Mouse (Mus musculus) cerebellum, adult 11 months (tissue): ENCODE data around the gene Gdpd5.

Experiments used
- DNase-seq: peaks from one replicate; pipeline ENCODE4 v3.0.0; 2022

The Gdpd5 gene

GRCm38 (mm10) chr7:99407598-99407997, 26.4 kb downstream of the Gdpd5 start:
- DNase-seq, result no peak

- no peak for DNase-seq
These were observed 28.4 kb downstream of the Gdpd5 start for GRCm38 (mm10) chr7:99409441-99410222.

- DNase-seq, result no peak
These were observed 29.1 kb downstream of the Gdpd5 start for GRCm38 (mm10) chr7:99410315-99410714.

- no peak for DNase-seq
These were observed 30.0 kb downstream of the Gdpd5 start for GRCm38 (mm10) chr7:99411047-99411779.

- no peak for DNase-seq
These were observed 33.8 kb downstream of the Gdpd5 start for GRCm38 (mm10) chr7:99415045-99415444.

- no peak for DNase-seq
These were observed 38.1 kb downstream of the Gdpd5 start for GRCm38 (mm10) chr7:99419311-99419710.

GRCm38 (mm10) chr7:99421006-99421405, 39.8 kb downstream of the Gdpd5 start:
- no peak for DNase-seq

- DNase-seq, result no peak
These were observed 43.4 kb downstream of the Gdpd5 start for GRCm38 (mm10) chr7:99424538-99425155.

- no peak for DNase-seq
These were observed 44.5 kb downstream of the Gdpd5 start for GRCm38 (mm10) chr7:99425706-99426105.

GRCm38 (mm10) chr7:99427031-99427430, 45.8 kb downstream of the Gdpd5 start:
- no peak for DNase-seq

GRCm38 (mm10) chr7:99427987-99428386, 46.8 kb downstream of the Gdpd5 start:
- DNase-seq, result no peak

GRCm38 (mm10) chr7:99428836-99429235, 47.6 kb downstream of the Gdpd5 start:
- DNase-seq, result no peak

GRCm38 (mm10) chr7:99429786-99430185, 48.6 kb downstream of the Gdpd5 start:
- DNase-seq, result no peak

GRCm38 (mm10) chr7:99430246-99430645, 49.0 kb downstream of the Gdpd5 start:
- no peak for DNase-seq

- no peak for DNase-seq
These were observed 51.0 kb downstream of the Gdpd5 start for GRCm38 (mm10) chr7:99432248-99432647.

- no peak for DNase-seq
These were observed 51.6 kb downstream of the Gdpd5 start for GRCm38 (mm10) chr7:99432863-99433262.

- no peak for DNase-seq
These were observed 53.5 kb downstream of the Gdpd5 start for GRCm38 (mm10) chr7:99434672-99435250.

GRCm38 (mm10) chr7:99436530-99436929, 55.3 kb downstream of the Gdpd5 start:
- DNase-seq, result no peak

GRCm38 (mm10) chr7:99438881-99439280, 57.7 kb downstream of the Gdpd5 start:
- no peak for DNase-seq

- DNase-seq, result no peak
These were observed 60.4 kb downstream of the Gdpd5 start for GRCm38 (mm10) chr7:99441534-99442072.

GRCm38 (mm10) chr7:99443164-99443563, 62.0 kb downstream of the Gdpd5 start:
- DNase-seq, result no peak

- DNase-seq, result no peak
These were observed 62.8 kb downstream of the Gdpd5 start for GRCm38 (mm10) chr7:99444012-99444411.

- DNase-seq, result no peak
These were observed 64.6 kb downstream of the Gdpd5 start for GRCm38 (mm10) chr7:99445833-99446232.
